Mouse (Mus musculus) stomach, postnatal 0 days (tissue): Measurements from ENCODE around the gene Ceacam1.

Source experiments
- CTCF ChIP-seq: IDR thresholded peaks from 2 replicates; pipeline ENCODE4 v1.5.1; 2016; ENCODE audit warnings: antibody characterized with exemption, low read depth, mild to moderate bottlenecking, moderate library complexity
- EP300 ChIP-seq: optimal IDR thresholded peaks from 2 replicates; pipeline ENCODE3; 2016; ENCODE audit warnings: antibody characterized with exemption

DNA sequence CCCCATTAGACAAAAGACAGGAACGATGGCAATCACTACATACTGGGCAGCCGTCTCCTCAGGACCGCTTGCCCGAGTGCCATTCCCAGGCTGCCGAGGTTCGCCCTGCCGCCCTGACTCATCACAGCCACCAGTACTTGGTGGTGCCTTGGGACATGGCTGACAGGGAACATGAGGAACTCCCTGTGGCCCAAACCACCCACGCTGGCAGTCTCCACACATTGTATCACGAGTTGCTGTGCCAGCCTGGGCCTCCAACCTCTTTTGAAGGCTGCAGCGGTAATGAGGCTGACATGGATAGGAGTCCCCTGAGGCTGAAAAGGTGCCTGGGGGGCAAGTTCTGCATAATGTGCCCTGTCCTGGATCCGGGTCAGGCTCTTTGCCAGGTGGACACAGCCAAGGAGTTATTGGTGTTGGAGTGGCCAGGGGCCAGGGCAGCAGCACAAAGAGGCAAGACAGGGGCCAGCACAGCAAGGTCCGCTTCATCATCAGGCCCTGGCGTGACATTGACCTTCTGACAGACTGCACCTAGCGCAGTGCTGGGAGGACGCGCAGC is 55.0 kb downstream of the Ceacam1 start:
- TF ChIP-seq CTCF (no peak), EP300 (no peak)
